Mouse (Mus musculus) urinary bladder, postnatal 25 days (tissue): Measurements from ENCODE around the gene Ndufaf2.

Source experiments
- DNase-seq: peaks from one replicate; pipeline ENCODE4 v3.0.0; 2022; ENCODE audit warnings: low spot score

The Ndufaf2 gene

DNA sequence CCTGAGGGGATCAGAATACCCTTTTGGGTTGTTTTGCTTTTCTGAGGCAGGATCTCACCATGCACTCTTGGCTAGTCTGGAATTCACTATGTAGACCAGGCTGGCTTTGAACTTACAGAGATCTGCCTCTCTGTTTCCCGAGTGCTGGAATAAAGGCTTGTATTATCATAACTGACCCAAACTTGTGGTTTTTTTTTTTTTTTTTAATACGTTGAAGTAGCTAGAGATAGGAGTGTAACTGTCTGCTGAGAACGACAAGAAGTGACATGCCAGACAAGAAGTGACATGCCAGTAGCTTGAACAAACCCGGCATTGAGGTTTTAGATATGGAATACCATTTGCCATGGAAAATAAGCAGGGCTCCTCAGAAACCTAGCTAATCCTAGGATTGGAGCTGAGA lies 125.6 kb downstream of the Ndufaf2 start:
- DNase-seq, result no peak

DNA sequence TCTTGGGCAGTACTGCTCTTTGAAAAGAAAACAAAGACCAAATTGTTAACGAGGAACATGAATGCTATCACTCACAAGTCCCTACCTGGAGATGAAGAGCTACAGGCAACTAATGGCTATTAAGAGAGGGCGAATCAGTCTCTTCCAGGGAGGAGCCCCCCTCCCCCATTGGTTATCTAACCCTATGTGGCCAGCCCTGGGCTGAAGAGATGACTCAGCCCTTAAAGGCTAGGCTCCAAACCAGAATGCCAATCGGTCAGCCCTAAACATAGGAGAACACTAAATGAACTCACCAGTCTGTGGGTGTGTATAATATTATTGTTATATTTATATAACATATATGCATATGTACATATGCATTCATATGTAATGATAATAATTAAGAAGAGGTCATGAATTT lies 132.6 kb downstream of the Ndufaf2 start:
- DNase-seq, result no peak

- no peak for DNase-seq
These were observed 141.1 kb downstream of the Ndufaf2 start for GRCm38 (mm10) chr13:108017349-108017748.

GRCm38 (mm10) chr13:108015166-108015565 lies 143.3 kb downstream of the Ndufaf2 start:
- no peak for DNase-seq

- DNase-seq, result no peak
These were observed 144.6 kb downstream of the Ndufaf2 start for GRCm38 (mm10) chr13:108013839-108014238.

DNA sequence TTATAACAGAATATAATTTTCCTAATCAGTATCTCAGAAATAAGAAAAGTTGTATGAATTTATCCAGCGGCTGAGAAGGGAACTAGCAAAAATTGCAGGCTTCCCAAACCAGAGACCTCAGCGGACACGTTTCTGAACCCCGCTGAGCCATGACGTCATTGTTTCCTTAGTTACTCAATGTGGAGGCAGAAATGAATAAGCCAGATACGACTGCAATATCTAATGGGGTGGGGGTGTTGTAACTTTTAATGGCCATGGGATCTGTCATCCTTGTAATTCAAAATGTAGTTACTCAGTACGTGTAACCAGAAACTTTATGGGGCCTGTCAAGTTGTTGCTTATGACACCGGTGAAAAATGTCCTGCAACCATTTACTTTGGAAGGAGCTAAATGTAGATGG lies 145.3 kb downstream of the Ndufaf2 start:
- DNase-seq, result no peak

- no peak for DNase-seq
These were observed 150.6 kb downstream of the Ndufaf2 start for GRCm38 (mm10) chr13:108007861-108008260.

DNA sequence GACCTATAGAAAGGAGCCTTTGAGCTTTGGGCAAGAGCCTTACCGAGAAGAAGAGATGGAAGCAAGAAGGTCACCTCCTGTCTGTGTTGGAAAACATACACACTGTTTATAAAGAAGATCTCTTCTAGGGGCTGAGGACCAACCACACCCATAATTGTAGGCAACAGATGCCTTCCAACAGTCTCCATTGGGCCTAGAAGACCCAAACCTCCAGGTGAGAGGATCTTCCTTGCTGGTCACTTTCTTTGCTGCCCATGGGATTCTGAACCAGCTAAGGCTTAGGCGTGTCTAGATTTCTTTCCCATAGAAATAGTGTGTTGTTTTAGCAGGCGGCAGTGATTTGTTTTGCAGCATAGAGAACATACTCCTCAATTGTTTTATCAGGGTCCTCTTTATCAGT lies 162.1 kb downstream of the Ndufaf2 start:
- no peak for DNase-seq

GRCm38 (mm10) chr13:107995211-107995610 lies 163.2 kb downstream of the Ndufaf2 start:
- DNase-seq, result no peak

- no peak for DNase-seq
These were observed 165.8 kb downstream of the Ndufaf2 start for GRCm38 (mm10) chr13:107992573-107992972.

GRCm38 (mm10) chr13:107984641-107985040 lies 173.8 kb downstream of the Ndufaf2 start:
- DNase-seq, result no peak

GRCm38 (mm10) chr13:107984186-107984585 lies 174.2 kb downstream of the Ndufaf2 start:
- DNase-seq, result no peak

DNA sequence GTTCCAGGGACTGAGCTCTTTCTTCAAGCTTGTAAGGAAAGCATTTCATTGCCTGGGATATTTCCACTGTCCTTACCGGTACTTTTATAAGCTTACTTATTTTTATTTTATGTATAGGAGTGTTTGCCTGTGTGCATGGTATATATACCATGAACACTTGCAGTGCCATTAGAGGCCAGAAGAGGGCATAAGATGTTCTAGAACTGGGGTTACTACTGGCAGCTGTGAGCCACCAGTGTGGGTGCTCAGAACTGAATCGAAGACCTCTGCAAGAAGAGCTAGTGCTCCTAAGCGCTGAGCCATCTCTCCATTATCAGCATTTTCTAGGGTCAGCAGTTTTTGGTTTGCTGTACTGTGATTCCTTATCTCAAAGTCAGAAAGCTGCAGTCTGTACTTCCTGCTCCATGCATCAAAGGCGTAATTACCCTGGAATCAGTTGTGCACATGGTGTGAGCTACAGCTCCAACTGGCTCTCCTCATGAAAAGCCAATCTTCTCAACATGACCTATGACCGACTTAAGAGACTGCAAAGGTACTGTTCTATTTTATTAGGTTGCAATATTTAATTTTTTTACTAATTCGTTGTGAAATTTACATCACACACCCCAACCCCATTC lies 175.1 kb downstream of the Ndufaf2 start:
- no peak for DNase-seq

DNA sequence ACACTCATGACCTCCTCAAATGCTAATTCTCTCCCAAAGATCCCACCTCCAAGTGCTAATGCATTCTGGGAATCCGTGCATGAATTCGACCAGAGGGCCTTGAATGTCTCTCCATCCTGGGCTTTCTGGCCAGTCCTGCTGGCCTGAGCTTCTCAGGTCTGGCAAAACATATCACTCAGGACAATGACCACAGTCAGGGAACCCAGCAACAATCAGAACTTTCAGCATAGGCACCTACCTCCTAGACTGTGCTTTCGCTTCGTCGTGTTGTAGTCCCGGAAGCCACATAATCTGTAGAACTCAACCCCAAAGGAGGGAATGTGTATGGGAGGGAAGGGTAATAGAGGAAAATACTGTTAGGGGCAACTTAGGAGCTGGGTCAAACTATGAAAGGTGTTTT lies 179.0 kb downstream of the Ndufaf2 start:
- no peak for DNase-seq

- no peak for DNase-seq
These were observed 181.4 kb downstream of the Ndufaf2 start for GRCm38 (mm10) chr13:107976886-107977656.

DNA sequence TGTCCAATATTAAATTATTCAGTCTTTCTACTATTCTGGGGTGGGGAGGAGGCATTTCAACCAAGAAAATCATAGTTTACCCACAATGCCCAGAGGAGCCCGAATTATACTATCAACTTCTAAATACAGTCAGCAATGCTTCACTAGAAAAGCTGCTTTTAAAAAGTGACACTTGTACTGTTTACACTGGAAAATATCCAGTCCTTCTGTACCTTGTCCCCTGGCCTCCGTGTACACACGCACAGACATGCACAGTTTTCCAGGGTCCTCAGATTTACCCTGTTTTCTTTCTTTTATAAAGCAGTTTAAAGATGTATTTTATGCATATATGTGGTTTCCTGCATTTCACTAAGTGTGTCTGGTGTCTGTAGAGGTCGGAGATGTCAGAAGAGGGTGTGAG lies 186.0 kb downstream of the Ndufaf2 start:
- DNase-seq, result no peak

DNA sequence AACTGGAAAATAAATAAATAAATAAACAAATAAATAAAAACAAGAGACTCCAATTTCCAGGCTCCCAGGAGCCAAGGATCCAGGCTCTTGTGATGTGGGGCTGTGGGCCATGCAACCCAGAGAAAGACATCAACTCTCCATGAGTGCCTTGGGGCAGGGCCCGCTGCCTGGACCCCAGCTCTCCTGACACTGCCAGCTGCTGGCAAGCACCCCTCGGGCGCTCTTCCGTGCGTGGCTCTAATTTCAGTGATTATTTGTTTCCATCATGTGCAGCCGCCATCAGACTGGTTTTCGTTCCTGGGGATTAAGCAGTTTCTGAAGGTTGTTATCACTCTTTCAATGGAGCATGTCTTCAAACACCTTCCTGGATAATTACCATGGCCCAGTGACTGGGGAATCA lies 186.6 kb downstream of the Ndufaf2 start:
- no peak for DNase-seq

DNA sequence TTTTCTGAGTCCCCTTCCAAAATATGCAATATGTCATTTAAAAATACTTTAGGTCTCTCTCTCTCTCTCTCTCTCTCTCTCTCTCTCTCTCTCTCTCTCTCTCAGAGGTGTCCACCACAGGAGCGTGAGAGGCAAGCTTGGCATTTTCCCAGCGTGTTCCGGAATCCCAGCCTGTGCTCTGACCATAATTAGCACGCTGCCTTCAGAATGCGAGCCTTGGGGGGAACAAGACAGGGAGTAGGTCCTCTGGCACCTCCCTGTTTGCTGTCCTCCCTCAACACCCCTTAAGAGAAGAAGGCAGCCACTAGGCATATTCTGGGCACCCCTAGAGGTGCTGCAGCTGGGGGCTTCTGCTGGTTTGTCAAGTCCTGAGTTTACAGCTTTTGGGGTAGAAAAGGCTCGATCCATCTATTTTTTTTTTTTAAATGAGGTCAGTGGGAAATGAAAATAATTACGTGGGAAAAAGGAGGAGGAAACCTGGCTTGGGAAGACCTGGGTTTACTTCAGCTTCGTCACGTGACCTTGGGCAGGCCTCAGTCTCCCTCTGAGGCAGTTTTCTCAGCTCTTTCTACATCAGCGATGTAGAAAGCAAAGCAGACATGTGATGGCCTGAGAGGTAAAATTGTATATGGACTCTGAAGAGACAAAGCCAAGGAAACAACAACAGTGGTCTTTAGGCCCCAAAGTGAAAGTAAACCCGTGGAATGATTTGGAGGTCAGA lies 187.8 kb downstream of the Ndufaf2 start:
- no peak for DNase-seq

GRCm38 (mm10) chr13:107969961-107970391 lies 188.4 kb downstream of the Ndufaf2 start:
- DNase-seq, result no peak

DNA sequence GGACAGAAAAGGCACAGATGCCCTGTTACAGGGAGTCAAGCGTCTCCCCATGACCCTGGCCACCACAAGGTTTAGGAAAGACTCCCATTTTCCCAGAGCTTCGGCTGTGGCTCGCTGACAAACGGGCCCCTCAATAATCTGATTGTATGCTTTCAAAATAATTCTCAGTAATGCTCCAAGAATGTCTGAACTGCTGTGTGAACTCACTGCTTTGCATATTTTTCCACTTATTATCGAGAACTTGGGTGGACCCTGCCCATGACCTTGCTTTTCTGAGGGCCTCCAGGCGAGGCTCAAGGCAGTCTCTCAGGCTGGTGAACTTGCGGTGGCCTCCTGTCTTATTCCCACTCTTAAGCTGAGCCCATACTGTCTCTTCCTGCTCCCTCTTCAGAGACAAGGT lies 193.8 kb downstream of the Ndufaf2 start:
- no peak for DNase-seq

- DNase-seq, result no peak
These were observed 195.0 kb downstream of the Ndufaf2 start for GRCm38 (mm10) chr13:107963471-107963870.

DNA sequence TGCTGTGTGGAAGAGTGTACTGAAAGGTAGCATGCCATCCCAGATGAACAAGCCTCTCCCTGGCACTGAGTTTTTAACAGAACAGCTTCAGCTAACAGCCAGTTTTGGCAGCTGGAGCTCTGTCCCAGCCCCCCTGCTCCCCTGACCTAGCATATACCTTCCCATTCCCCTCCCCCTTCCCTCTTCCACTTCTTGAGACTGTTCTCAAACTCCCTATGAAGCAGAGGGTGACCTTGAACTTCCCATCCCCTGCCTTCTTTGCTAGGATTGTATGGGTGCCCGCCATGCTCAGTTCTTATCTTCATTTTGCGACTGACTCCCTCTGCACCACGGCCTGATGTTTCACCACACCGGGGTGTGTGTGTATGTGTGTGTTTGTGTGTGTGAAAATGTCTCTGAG lies 195.7 kb downstream of the Ndufaf2 start:
- no peak for DNase-seq

DNA sequence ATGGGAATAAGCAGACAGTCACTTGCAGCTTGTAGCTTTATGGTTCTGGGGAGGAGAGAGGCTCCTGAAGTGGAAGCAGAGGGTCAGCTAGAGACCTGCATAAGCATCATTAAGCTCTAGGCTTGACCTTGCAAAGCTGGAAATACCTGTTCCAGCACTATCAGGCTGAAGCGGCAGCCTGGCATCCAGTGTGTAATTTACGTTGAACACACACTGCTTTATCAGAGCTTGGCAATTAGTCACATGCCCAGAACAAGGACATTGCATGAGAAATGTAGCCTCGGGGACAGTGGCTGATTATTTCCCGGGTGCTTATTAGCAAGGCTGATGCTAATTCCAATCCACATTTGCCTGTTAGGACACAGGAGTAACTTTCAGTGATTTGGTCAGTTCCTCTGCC lies 196.5 kb downstream of the Ndufaf2 start:
- DNase-seq, result peak; percentile 40
